Mouse (Mus musculus) erythroblast, embryonic 14.5 days (primary cell): ENCODE data around the gene Frmd4a.

Experiments
- GATA1 ChIP-seq: IDR thresholded peaks from 2 replicates; pipeline ENCODE4 v1.6.1; 2012; ENCODE audit warnings: low read length, inconsistent platforms, mixed read lengths
- TAL1 ChIP-seq: IDR thresholded peaks from 3 replicates; pipeline ENCODE4 v1.6.1; 2012; ENCODE audit warnings: low read length, inconsistent platforms, mixed read lengths

- TF ChIP-seq TAL1 (no peak), GATA1 (no peak)
Measured at GRCm38 (mm10) chr2:4144424-4144823, 126.9 kb downstream of the Frmd4a start.
